Mouse (Mus musculus): ENCODE results near the gene Rhoa. TPM values are rescaled to one million over a fixed set of nuclear protein-coding genes. Genes with fewer than 3 reads are reported as not detected.
"Not testable (repeated sequence)": the region's sequence is repeated elsewhere in the genome, so short reads cannot be mapped to it uniquely, and the experiment has no call there.

Rhoa gene
- polyA plus RNA-seq, 1 experiment, result 148 TPM

GRCm38 (mm10) chr9:108264191-108264921, 41.6 kb upstream of the Rhoa start:
- Histone ChIP-seq H3K27me3 (ENCODE audit: control insufficient read depth, insufficient read depth, low read length) (no peaks in the 10 kb centered on the region), H3K4me1 (replicated peaks; ENCODE audit: control insufficient read depth, insufficient read depth, low read length) (peaks cover 10% of the 10 kb centered on the region), H3K36me3 (ENCODE audit: control insufficient read depth, insufficient read depth, low read length) (no peaks in the 10 kb centered on the region), H3K4me3 (ENCODE audit: control insufficient read depth, insufficient read depth, low read length) (peak overlapping the region; percentile 64), H3K27ac (ENCODE audit: control insufficient read depth, insufficient read depth, low read length) (peak overlapping the region; percentile 11; the same call in 1 of the 2 replicates)
- 40% methylated on average over 10 of the region's 10 CpGs for WGBS
- no peak for TF ChIP-seq CTCF (IDR thresholded peaks at IDR 0.05; ENCODE audit: borderline replicate concordance, control insufficient read depth, extremely low read depth, insufficient read depth, low read length, poor library complexity)
- DNase-seq, result no peak

GRCm38 (mm10) chr9:108266261-108266935, 39.5 kb upstream of the Rhoa start:
- no peak overlapping the region for H3K27ac ChIP-seq (ENCODE audit: control insufficient read depth, insufficient read depth, low read length)
- DNase-seq, result no peak
- no peak for TF ChIP-seq POLR2A (IDR thresholded peaks at IDR 0.05; ENCODE audit: control insufficient read depth, extremely low read depth, insufficient read depth, low read length, poor library complexity)
- TF ChIP-seq CTCF (IDR thresholded peaks at IDR 0.05; ENCODE audit: borderline replicate concordance, control insufficient read depth, extremely low read depth, insufficient read depth, low read length, poor library complexity), result no peak
- WGBS, result 64% methylated on average over 10 of the region's 10 CpGs
- H3K4me1 ChIP-seq (replicated peaks; ENCODE audit: control insufficient read depth, insufficient read depth, low read length), result peaks cover 10% of the 10 kb centered on the region
- no peaks in the 10 kb centered on the region for H3K27me3 ChIP-seq (ENCODE audit: control insufficient read depth, insufficient read depth, low read length)
- H3K4me3 ChIP-seq (ENCODE audit: control insufficient read depth, insufficient read depth, low read length), result no peak overlapping the region
- no peaks in the 10 kb centered on the region for H3K36me3 ChIP-seq (ENCODE audit: control insufficient read depth, insufficient read depth, low read length)

GRCm38 (mm10) chr9:108267691-108268090, 38.2 kb upstream of the Rhoa start:
- Histone ChIP-seq H3K27me3 (ENCODE audit: control insufficient read depth, insufficient read depth, low read length) (no peaks in the 10 kb centered on the region), H3K36me3 (ENCODE audit: control insufficient read depth, insufficient read depth, low read length) (no peaks in the 10 kb centered on the region), H3K27ac (ENCODE audit: control insufficient read depth, insufficient read depth, low read length) (no peak overlapping the region), H3K4me3 (ENCODE audit: control insufficient read depth, insufficient read depth, low read length) (no peak overlapping the region), H3K4me1 (replicated peaks; ENCODE audit: control insufficient read depth, insufficient read depth, low read length) (peaks cover 10% of the 10 kb centered on the region)
- DNase-seq, result no peak
- TF ChIP-seq CTCF (IDR thresholded peaks at IDR 0.05; ENCODE audit: borderline replicate concordance, control insufficient read depth, extremely low read depth, insufficient read depth, low read length, poor library complexity) (no peak), POLR2A (IDR thresholded peaks at IDR 0.05; ENCODE audit: control insufficient read depth, extremely low read depth, insufficient read depth, low read length, poor library complexity) (no peak)
- 96% methylated on average over 7 of the region's 7 CpGs for WGBS

- not testable (repeated sequence) for H3K27me3 ChIP-seq (ENCODE audit: control insufficient read depth, insufficient read depth, low read length)
Measured at GRCm38 (mm10) chr9:108268701-108269100, 37.2 kb upstream of the Rhoa start.

GRCm38 (mm10) chr9:108271941-108272340, 34.0 kb upstream of the Rhoa start:
- Histone ChIP-seq H3K36me3 (ENCODE audit: control insufficient read depth, insufficient read depth, low read length) (no peaks in the 10 kb centered on the region), H3K4me1 (replicated peaks; ENCODE audit: control insufficient read depth, insufficient read depth, low read length) (no peaks in the 10 kb centered on the region), H3K27ac (ENCODE audit: control insufficient read depth, insufficient read depth, low read length) (no peak overlapping the region), H3K4me3 (ENCODE audit: control insufficient read depth, insufficient read depth, low read length) (no peak overlapping the region), H3K27me3 (ENCODE audit: control insufficient read depth, insufficient read depth, low read length) (no peaks in the 10 kb centered on the region)
- WGBS, result 54% methylated on average over 2 of the region's 2 CpGs
- DNase-seq, result no peak
- no peak for TF ChIP-seq POLR2A (IDR thresholded peaks at IDR 0.05; ENCODE audit: control insufficient read depth, extremely low read depth, insufficient read depth, low read length, poor library complexity)
- TF ChIP-seq CTCF (IDR thresholded peaks at IDR 0.05; ENCODE audit: borderline replicate concordance, control insufficient read depth, extremely low read depth, insufficient read depth, low read length, poor library complexity), result no peak

More at GRCm38 (mm10) chr9:108268701-108269100, 37.2 kb upstream of the Rhoa start:
- not testable (repeated sequence) for H3K27ac ChIP-seq (ENCODE audit: control insufficient read depth, insufficient read depth, low read length); H3K36me3 ChIP-seq (ENCODE audit: control insufficient read depth, insufficient read depth, low read length); H3K4me1 ChIP-seq (replicated peaks; ENCODE audit: control insufficient read depth, insufficient read depth, low read length); H3K4me3 ChIP-seq (ENCODE audit: control insufficient read depth, insufficient read depth, low read length); DNase-seq
- 95% methylated on average over 6 of the region's 7 CpGs for WGBS

- no peak overlapping the region for H3K4me3 ChIP-seq (ENCODE audit: control insufficient read depth, insufficient read depth, low read length)
- H3K27ac ChIP-seq (ENCODE audit: control insufficient read depth, insufficient read depth, low read length), result no peak overlapping the region
- 83% methylated on average over 5 of the region's 5 CpGs for WGBS
- TF ChIP-seq CTCF (IDR thresholded peaks at IDR 0.05; ENCODE audit: borderline replicate concordance, control insufficient read depth, extremely low read depth, insufficient read depth, low read length, poor library complexity), result no peak
- no peak for TF ChIP-seq POLR2A (IDR thresholded peaks at IDR 0.05; ENCODE audit: control insufficient read depth, extremely low read depth, insufficient read depth, low read length, poor library complexity)
- no peak for DNase-seq
- no peaks in the 10 kb centered on the region for H3K27me3 ChIP-seq (ENCODE audit: control insufficient read depth, insufficient read depth, low read length)
- no peaks in the 10 kb centered on the region for H3K4me1 ChIP-seq (replicated peaks; ENCODE audit: control insufficient read depth, insufficient read depth, low read length)
- H3K36me3 ChIP-seq (ENCODE audit: control insufficient read depth, insufficient read depth, low read length), result no peaks in the 10 kb centered on the region
Measured at GRCm38 (mm10) chr9:108272691-108273090, 33.2 kb upstream of the Rhoa start.

Measured in thymus, adult 2 months (tissue).